Mouse (Mus musculus): ENCODE measurements around the gene Evl.

Gene Evl

DNA sequence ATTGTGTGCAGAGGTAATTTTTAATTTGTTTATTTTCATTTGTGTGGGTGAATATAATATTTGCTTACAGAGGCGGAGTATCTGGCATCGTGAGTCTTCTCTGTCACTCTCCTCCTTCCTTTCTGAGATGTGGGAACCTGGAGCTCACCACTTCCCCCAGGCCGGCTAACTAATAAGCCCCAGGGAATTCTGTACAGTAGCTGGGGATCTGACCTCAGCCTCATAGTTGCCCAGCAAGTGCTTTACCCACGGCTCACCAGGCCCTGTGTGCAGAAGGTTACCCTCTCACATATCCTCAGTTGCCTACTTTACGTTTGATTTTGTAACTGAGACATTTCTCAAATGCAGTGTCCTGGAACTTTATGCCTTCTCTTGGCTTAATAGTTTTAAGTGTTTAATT is 37.1 kb downstream of the Evl start:
- DNase-seq (ENCODE audit: low spot score in 2 of 2): no peak

DNA sequence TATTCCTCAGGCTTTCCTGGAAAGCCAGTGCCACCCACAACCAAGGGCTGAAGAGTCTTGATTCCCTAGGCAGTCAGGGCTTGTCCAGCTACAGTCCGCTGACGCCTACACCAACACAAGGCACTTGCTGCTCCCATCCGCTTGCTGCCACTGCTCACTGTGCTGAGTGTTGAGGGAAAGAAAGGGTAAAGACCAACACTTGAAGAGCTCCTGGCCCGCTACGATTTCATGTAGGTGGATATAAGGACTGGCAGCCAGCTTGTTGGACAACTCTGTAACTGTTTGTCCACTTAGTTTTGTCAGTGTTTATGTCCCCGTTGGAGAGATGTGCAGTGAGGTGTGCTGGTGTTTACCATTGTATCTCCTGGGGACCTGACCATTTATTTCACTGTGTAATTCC is 38.3 kb downstream of the Evl start:
- no peak for DNase-seq (ENCODE audit: low spot score in 2 of 2)

DNA sequence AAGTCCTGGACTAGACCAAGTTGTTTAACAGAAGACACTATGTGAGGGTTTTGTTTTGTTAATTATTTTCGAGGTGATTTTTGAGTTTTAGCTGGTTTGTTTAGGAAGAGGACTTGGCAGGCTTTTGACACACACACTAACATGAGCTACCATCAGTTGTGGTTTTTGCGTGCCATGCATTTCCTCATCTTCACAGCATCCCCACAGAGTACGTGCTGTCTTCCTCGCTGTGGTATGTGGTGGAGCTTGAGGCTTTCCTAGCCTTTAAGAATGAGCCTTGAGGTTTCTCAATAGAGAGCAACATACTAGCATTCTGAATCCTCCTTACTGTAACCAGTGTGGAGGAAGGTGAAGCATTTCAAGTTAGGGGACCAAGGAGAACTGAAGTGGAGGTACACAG is 46.3 kb downstream of the Evl start:
- no peak for DNase-seq (ENCODE audit: low spot score in 2 of 2)

DNA sequence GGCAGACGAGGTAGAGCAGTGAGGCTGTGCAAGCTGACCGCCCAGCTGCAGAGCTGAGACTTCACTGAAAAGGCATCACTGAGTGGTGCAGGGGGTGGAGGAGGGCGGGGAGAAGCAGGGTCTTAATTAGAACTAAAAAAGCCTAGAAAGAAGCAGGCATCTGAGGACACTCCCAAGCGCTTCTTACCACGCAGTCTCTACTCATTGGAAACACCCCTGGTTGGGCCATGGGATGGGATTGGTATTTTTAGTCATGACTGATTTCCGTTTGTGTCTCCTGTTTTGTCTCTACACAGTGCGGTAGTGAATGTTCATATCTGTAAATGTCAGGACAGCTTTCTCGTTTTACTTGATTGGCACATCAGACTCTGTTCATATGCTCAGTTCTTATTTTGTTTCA is 46.8 kb downstream of the Evl start:
- peak in 1 of 2 experiments; percentile 43 for DNase-seq (ENCODE audit: low spot score in 2 of 2)

DNA sequence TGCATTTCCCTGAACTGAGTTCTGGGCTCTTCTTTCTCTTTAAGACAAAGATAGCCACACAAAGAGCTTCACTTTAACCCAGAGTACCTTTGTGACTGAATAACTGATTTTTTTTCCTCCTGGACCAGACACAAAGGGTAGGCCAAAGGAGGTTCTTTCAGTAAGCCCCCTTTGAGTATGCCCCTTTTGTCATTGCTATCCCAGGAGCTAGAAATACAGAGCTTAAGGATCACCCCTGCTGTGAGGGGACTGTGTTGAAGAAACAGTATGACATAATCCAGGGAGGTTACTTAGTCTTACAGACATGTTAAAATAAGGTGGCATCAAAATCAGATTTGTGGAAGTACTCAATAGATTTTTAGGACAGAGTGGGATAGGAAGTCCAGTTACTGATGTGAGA is 50.0 kb downstream of the Evl start:
- DNase-seq (ENCODE audit: low spot score in 2 of 2): no peak

DNA sequence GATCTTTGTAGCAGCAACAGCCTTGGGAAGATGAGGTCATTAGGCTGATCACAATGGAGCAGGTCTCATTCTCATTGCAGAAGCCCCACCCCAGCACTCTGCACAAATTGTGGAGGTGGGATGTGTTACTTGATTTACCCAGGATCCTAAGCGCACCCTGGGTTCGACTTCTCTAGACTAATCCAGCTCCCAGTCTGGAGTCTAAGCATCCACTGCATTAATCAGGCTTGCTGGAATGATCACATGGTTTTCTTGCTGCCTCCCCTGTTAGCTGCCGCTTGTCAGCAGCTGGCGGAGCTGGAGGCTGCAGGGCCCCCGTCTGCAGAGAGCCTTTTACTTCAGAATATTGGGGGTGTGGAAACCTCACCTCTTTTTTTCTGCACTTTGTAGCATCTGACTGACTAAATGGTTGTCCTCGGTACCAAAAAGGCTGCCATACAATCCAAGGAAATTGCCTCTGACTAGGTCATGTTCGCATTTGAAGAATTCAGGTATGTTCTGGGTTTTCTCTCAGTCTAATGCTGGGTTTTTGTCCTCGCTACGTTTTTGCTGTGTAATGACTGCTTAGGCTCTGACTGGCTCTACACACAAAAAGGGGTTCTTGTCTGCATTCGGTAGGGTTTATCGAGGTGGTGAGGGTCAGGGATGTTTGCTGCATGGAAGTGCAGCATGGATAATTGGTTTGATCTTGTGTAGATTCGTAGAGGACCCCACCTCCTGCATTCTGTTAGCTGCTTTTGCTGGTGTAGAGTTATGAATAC is 51.2 kb downstream of the Evl start:
- DNase-seq (ENCODE audit: low spot score in 2 of 2): peak; percentile 14 to 40

DNA sequence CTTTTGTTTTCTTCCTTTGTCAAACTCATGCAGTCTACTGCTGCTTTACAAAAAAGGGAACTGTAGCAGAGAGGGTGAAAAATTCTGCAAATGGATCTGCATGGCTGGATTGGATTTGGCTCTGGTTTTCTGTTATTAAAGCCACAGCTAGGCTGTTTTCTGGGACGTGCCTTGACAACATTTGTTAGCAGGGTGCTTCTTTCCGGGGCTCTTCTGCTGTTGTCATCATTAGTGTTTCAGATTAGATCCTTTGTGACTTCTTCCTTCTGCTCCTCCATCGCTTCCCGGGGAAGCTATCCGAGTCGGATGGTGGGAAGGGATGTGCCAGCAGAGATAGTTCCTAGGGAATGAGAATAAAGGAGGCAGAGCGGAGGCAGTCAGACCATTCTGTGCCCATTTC is 51.8 kb downstream of the Evl start:
- no peak for DNase-seq (ENCODE audit: low spot score in 2 of 2)

DNA sequence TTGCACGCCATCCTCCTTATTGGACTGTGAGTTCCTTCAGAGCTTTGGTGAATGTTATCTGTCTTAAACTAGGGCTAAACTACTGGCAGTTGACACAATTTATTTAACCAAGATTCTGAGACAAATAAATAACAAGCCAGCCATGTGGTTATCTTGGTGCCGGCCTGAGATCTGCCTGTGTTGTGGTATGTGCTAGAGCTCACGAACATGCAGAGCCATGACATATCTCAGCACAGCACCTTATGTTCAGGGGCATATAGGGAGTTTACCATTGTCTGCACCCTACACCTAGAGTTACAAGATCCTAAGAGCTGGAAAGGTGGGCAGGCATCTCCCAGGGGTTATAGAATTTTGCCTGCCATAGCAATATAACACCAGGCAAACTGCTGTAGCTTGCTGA is 54.9 kb downstream of the Evl start:
- no peak for DNase-seq (ENCODE audit: low spot score in 2 of 2)

DNA sequence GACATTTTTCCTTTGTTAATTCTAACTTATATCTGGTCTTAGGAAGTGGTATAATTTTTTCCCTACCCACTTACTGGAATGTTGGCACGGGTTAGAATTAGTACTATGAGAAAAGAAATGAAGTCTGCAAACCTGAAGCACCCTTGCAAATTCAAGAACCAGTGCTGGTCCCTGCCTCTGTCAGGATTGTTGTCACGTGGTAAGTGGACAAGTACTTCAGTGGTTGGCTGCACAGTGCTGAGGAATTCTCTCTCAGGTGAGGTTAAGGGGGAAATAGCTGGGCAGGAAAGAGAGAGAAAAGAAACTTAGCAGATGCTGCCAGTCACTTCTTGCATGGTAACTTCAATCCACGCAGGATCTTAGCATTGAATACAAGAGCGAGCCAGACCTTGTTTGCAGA is 55.7 kb downstream of the Evl start:
- no peak for DNase-seq (ENCODE audit: low spot score in 2 of 2)

DNA sequence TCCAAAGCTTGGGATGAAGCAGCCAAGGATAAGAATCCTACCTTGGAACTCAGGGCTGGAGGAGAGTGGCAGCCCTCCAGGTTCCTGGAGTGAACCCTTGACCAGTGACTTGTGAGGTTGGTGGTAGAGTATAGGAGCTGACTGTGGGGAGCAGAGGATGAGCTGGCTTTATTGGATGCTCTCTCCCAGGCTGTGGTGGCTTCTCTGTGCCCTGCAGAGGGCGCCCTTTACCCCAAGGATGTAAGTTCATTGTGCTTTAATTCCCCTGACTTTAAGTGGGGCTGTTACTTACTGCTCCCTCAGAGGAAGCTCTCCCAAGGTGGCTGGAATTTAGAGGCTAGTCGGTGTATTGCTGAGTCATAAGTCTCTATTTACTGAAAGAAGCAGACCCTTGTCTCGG is 58.6 kb downstream of the Evl start:
- no peak for DNase-seq (ENCODE audit: low spot score in 2 of 2)

DNA sequence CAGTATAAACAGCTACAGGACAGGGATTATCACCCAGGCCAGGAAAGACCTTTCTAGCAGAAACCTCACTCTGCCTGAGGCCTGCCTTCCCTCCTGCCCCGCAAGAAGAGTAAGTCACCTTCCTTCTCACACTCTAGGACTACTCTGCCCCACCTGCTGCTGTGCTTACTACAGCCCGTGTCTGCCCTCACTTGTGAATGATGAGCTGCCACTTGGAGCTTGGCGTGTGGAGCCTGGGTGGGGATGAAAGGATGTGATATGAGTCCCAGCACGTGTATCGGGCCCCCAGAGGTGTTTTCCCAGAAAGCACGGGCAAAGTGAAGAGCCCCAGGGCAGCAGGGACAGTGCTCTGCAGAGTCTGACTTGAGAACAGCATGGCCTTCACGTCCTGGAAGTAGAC is 63.0 kb downstream of the Evl start:
- DNase-seq (ENCODE audit: low spot score in 2 of 2): no peak

DNA sequence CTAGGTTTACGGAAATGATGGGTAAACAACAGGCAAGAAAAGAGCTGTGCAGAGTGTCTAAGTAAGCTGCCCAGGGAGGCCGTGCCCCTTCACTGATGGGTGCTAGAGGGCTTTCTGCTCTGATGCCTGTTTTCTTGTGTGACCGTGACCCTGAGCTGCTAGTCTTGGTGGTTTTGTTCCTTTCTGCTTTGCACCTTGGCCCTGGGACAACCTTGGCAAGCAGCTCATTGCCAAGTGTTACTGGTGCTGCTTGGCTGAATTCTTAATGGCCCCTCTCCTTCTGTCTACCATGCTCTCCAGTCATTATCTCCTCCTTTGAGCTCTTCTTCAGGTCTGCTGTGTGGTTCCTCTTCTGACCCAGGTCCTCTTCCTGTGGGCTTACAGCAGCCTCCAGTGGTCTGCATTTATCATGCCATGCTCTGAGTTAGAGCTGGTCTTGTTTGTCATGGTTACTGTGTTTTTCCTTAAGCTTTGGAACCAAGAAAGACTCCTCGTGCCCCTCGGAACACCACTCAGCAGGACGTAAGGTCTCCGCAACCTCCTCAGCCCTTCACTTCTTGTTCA is 65.4 kb downstream of the Evl start:
- no peak for DNase-seq (ENCODE audit: low spot score in 2 of 2)

DNA sequence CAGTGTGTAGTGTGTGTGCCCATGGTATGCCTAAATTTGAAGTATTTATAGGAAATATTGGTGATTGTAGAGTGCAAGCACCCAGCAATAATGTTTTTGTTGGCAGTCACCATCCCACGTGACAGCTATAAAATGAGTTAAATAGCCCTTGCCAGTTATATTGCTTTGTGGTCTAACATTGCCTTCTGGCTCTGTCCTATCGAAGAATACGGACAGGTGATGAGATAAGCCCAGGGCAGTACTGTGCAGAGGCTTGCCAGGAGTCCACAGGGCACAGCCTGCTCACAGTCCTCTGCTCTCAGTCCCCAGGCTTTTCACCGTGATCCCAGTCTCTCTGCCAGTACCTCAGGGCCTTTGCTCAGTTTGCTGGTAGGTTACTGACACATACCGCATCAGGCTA is 67.9 kb downstream of the Evl start:
- DNase-seq (ENCODE audit: low spot score in 2 of 2): no peak

DNA sequence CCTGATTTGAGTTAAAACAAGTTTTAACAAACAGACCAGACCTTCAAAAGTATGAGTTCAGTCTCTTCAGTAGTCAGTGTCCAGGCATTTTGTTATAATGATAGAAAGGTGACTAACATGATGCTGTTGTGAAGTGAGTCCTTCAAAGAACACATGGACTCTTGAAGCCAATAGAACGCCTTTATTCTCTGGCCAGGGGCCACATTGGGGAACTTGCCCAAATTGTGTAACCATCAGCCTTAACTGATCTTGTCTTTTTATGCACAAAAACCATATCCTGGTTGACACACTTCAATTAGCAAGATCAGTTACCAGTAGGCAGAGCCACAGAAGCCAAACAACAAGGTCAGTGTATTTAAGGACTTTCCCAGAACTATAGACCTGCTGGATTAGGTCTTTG is 75.0 kb downstream of the Evl start:
- no peak for DNase-seq (ENCODE audit: low spot score in 2 of 2)

DNA sequence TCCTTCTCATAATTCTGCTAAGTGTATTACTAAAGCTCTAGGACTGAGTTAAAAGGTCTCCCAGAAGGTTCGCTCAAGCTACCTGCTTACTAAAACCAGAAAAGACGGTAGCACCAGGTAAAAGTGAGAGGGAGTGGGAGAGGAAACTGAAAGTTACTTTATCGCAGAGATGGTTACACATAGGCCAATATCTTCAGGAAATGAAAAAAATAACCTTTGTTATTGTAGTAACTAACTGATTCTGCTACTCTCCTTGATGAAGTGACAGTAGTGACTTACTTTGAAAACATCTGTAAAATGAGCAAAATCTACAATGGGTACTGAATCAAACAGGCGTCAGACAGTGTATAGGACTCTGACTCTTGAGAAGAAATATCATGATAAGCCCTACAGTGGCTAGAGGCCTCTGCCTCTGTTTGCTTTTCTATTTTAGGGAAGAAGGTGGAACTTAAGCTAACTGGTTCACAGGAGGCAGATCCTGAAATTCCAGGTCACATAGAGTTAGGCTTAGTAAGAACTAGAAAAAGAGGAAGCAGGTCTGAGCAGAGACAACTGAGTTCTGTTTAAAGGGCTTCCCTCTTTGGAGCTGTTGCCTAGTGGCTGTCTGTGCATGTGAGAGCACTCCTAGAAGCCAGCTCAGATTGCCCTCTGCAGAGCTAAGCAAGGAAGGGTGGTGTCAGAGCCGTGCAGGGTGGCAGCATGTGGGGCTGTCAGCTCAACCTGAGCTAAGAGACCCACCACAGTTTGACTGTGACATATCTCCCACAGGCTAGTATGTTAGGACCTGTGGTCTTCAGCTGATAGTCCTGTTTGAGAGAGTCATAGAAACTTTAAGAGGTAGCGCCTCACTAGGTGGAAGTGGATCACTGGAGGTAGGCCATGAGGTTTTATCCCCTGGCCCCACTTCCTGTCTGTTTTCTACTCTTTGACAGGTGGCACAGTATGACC is 76.5 kb downstream of the Evl start:
- DNase-seq (ENCODE audit: low spot score in 2 of 2): no peak

DNA sequence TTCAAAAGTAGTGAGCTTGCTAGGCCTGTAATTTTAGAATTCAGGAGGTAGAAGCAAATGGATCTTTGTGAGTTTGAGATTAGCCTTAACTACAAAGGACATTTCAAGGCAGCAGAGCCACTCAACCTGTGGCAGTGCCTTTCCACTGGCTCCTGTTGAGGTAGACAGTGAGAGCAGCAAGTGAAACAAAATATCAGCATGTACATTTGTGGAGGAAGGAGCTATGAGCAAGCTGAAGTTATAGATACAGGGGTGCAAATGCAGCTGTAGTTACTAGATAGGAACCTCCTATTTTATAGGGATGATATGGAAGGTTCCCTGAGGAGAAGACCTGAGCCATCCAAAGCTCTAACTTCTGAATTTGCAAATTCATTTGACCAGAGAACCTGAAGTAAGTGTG is 78.0 kb downstream of the Evl start:
- DNase-seq (ENCODE audit: low spot score in 2 of 2): no peak

DNA sequence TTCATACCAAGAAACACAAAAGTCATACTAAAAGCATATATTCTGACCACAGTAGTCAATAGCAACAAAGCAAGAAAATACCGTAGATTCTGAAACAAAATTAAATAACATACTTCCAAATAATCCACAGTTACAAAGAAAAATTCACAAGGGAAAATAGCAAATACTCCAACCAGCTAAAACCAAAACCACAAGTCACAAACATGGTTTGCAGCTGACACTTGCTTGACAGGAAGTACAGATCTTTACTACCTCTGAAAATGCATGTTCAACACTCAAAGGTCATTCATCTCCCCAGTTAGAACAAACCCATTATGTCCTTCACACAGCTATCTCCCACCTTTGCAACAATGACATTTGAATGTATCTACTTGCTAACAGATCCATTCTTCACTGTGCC is 79.5 kb downstream of the Evl start:
- no peak for DNase-seq (ENCODE audit: low spot score in 2 of 2)

DNA sequence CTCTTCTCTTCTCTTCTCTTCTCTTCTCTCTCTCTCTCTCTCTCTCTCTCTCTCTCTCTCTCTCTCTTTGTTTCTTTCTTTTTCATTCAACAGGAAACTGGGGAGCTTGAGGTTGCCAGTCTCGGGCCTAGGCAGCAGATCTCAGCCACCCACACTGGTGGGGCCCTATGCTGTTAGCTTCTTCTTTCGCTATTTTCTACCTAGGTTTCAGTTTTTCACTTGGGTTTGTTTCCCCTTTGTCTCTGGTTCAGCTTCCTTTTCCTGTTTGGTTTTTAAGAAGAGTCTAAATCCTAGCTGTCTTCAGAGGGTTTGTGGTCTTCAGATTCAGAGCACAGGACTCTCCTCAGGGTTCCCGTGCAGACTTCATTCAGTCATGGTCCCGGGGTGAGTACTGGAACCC is 81.0 kb downstream of the Evl start:
- DNase-seq (ENCODE audit: low spot score in 2 of 2): no peak

DNA sequence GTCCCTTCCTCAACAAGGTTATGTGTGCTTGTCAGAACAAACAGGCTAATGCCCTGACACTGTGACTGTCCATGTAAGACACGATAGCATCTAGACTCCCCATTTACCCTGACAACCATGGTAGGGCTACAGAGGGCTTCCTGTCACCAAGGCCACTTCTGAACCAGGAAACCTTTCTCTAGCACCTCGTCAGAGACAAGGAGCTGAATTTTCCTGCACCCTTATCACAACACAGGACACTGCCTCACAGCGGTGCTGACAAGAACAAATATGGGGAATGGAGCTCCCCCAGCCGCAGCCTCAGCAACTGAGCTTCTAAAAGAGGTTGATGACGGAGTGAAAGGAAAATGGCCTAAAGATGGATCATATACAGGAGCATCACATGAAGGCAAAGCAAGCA is 82.9 kb downstream of the Evl start:
- DNase-seq (ENCODE audit: low spot score in 2 of 2): no peak

DNA sequence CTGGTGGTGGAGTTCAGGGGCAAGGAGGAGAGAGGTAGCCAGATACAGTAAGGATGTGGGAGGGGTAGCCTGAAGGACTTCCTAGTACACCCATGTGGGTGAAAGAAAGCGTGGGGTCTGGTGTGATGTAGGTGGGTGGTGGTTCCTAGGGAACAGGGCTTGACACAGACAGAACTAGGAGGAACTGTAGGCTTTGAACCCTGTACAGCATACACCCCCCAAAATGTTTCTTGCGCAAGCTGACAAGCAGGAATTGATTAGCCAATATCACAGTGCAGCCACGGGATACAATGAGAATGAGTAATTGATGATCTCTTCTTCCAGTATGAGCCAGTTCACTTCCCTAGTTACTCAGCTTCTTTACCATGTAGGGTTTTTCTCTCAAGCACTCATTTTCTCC is 84.6 kb downstream of the Evl start:
- no peak for DNase-seq (ENCODE audit: low spot score in 2 of 2)

DNA sequence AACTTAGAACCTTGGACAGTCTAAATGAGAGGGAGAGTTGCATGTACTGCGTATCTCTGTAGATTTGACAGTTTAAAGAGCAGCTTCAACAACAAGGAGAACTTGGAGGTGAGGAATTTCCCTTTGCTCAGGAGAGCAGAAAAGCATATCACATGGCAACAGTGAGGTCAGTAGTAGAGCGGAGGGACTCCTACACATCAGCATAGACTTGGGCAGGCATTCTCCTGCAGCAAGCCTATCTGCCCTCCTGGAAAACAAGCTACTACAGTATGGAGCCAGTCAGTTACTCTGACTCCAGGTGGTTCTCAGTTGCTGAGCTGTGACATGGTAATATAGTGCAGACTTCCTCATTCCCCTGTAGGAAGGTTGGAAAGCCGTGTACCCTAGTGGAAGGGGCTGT is 87.5 kb downstream of the Evl start:
- no peak for DNase-seq (ENCODE audit: low spot score in 2 of 2)

DNA sequence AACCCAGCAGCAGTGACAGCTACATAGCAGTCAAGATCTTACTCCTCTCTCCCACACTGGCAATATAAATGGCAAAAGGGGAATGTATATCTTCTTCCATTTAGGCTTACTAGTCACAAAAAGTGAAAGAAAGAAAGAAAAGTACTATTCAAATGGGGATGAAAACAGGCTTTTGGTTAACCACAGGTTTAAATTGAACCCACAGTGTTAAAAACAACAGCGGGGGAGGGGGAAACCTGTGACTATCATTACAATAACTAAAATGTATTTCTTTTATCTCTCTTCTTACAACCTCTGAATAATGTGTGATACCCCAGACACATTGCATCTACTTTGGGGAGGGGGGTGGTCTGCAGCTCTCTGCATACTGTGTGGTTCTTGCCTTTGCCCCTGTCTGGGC is 91.7 kb downstream of the Evl start:
- DNase-seq (ENCODE audit: low spot score in 2 of 2): no peak

DNA sequence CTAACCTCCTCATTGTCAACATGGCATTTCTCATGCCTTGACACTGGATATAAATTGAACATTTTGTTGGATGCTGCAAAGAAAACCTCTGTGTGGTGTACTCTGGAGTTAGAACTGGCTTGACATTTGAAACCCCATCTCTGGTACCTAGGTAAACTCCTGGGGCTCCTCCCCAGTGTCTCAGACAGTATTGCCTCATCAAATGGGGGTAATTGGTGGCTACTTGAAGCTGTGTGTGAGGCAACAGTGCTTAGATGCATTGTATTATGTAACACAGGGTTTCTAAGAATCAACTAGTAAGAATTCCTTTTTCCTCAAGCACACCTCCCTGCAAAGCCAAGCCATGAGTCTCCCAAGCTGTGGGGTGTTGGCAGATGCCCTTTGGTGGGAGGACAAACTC is 93.3 kb downstream of the Evl start:
- no peak for DNase-seq (ENCODE audit: low spot score in 2 of 2)

All from right cerebral cortex, postnatal 36 days (tissue).